Mouse (Mus musculus) neural tube, embryonic 14.5 days (tissue): ENCODE data around the gene Sufu. TPM values are rescaled to one million over a fixed set of nuclear protein-coding genes. Genes with fewer than 3 reads are reported as not detected.

Experiments
- ATAC-seq: fragments of 200-750 bp; cut with Nextera tagmentation; 2 replicates; pipeline ENCODE4 v1.8.0; 2017; ENCODE audit warnings: low read depth, mild to moderate bottlenecking, moderate TSS enrichment, moderate library complexity
- H3K27ac ChIP-seq: fragments of 300-500 bp; sonication (generic); 2 replicates; pipeline ENCODE4 v1.5.1; 2014; ENCODE audit warnings: low read depth, mild to moderate bottlenecking, control low read depth, low read length, moderate library complexity, mixed read lengths
- H3K27me3 ChIP-seq: fragments of 300-500 bp; sonication (generic); 2 replicates; pipeline ENCODE4 v1.6.1; 2014; ENCODE audit warnings: low read length; ENCODE audit not compliant: control insufficient read depth, insufficient read depth
- H3K36me3 ChIP-seq: fragments of 300-500 bp; sonication (generic); 2 replicates; pipeline ENCODE4 v1.6.1; 2014; ENCODE audit warnings: low read length, mixed read lengths; ENCODE audit not compliant: control insufficient read depth, insufficient read depth
- H3K4me1 ChIP-seq: fragments of 300-500 bp; sonication (generic); 2 replicates; pipeline ENCODE4 v1.6.1; 2014; ENCODE audit warnings: low read length; ENCODE audit not compliant: control insufficient read depth, insufficient read depth
- H3K4me2 ChIP-seq: fragments of 300-500 bp; sonication (generic); 2 replicates; pipeline ENCODE4 v1.6.1; 2014; ENCODE audit warnings: mild to moderate bottlenecking, low read depth, low read length, control low read depth
- H3K4me3 ChIP-seq: fragments of 300-500 bp; sonication (generic); 2 replicates; pipeline ENCODE4 v1.5.1; 2014; ENCODE audit warnings: low read depth, low read length, control low read depth, mixed read lengths
- H3K9ac ChIP-seq: fragments of 300-500 bp; sonication (generic); replicated peaks from 2 replicates; pipeline ENCODE4 v1.6.1; 2014; ENCODE audit warnings: low read depth, mild to moderate bottlenecking, control low read depth, low read length, mixed read lengths
- H3K9me3 ChIP-seq: fragments of 300-500 bp; sonication (generic); 2 replicates; pipeline ENCODE4 v1.6.1; 2016; ENCODE audit warnings: low read length; ENCODE audit not compliant: control insufficient read depth
- WGBS: fragments of 180-500 bp; shearing (Covaris S2); extraction: QIAGEN DNeasy Blood & Tissue Kit; methylation state at CpG from one replicate; pipeline ENCODE4 v1.1.7; 2014; 5-methylcytosine and 5-hydroxymethylcytosine counted together
- polyA plus RNA-seq: library from polyadenylated mRNA; unstranded; fragments of >200 nt; fragmentation: Nextera tagmentation; extraction: Ambion mirVana; gene quantifications from 2 replicates; pipeline ENCODE4 v1.2.1, GENCODE M21; 2014

Gene Sufu
- polyA plus RNA-seq, 1 experiment from 2014 or later: 20.2 TPM

DNA sequence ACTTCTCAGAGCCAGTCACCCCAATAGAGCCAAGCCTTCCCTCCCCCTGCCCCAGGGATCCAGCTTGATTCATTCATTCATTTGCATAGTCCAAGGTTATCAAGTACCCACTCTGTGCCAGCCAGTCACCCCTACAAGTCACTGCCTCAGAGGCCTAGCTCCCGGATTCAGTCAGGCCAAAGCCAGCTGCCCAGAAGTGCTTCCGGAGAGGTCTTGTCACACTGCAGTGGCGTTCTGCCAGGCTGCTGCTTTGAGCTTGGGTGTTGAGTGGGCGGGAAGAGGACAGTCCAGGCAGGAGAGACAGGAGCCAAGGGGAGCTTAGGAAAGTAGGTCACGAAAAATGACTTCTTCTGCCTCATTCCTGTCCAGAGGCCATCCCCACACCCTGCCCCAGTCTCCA, 87.8 kb downstream of the Sufu start:
- Histone ChIP-seq H3K4me3 (no peak overlapping the region), H3K36me3 (peaks cover 9% of the 10 kb centered on the region), H3K9me3 (no peaks in the 10 kb centered on the region), H3K4me2 (no peak overlapping the region), H3K4me1 (0 out of 2 replicates have a peak, but pooled peaks cover 7% of the 10 kb centered on the region), H3K9ac (no peak overlapping the region), H3K27me3 (no peaks in the 10 kb centered on the region), H3K27ac (peak overlapping the region; percentile 39; the same call in 1 of the 2 replicates)
- WGBS: 77% methylated on average over 5 of the region's 5 CpGs
- ATAC-seq: no peak

DNA sequence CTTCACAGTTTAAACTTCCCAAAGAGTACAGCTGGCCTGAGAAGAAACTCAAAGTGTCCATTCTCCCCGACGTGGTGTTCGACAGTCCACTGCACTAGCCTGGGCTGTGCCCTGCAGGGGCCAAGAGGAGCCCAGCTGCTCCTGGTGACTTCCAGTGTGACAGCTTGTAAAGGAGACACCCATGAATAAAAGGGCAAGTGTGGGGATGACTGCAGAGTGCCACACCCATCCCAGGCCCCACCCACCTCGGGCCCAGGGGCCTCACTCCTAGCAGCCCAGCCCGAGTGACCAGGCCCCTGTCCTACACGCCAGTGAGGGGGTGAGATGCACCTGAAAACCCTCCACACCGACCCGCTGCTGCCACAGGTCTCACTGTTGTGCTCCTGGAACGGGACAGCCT, 89.2 kb downstream of the Sufu start:
- no peak overlapping the region for H3K4me3 ChIP-seq
- H3K27me3 ChIP-seq: no peaks in the 10 kb centered on the region
- no peak for ATAC-seq
- H3K4me1 ChIP-seq: 0 out of 2 replicates have a peak, but pooled peaks cover 6% of the 10 kb centered on the region
- H3K27ac ChIP-seq: no peak overlapping the region
- no peaks in the 10 kb centered on the region for H3K9me3 ChIP-seq
- peaks cover 5% of the 10 kb centered on the region for H3K36me3 ChIP-seq
- 70% methylated on average over 9 of the region's 9 CpGs for WGBS
- H3K9ac ChIP-seq: no peak overlapping the region
- H3K4me2 ChIP-seq: no peak overlapping the region

DNA sequence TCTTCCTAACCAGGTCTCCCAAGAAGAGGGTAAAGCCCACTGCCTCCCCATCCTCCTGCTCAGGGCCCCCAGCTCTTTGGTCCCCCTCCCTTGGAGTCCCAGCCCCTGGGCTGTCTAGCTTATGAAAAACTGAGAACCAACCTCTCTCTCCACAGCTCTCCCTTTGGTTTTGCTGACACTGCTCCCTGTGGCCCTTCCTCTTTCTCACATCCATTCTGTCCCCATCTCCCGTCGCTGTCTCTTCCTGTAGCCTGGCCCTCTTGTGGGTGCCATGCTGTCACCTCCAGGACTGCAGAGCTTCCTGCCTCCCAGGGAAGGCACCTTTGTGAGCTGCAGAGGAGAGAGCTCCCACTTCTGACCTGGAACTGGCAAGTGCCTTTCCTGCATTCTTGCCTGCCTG, 90.0 kb downstream of the Sufu start:
- Histone ChIP-seq H3K9me3 (no peaks in the 10 kb centered on the region), H3K4me3 (no peak overlapping the region), H3K27ac (no peak overlapping the region), H3K36me3 (peaks cover 5% of the 10 kb centered on the region), H3K9ac (no peak overlapping the region), H3K27me3 (no peaks in the 10 kb centered on the region), H3K4me1 (0 out of 2 replicates have a peak, but pooled peaks cover 2% of the 10 kb centered on the region), H3K4me2 (no peak overlapping the region)
- 68% methylated on average over 2 of the region's 2 CpGs for WGBS
- ATAC-seq: no peak

DNA sequence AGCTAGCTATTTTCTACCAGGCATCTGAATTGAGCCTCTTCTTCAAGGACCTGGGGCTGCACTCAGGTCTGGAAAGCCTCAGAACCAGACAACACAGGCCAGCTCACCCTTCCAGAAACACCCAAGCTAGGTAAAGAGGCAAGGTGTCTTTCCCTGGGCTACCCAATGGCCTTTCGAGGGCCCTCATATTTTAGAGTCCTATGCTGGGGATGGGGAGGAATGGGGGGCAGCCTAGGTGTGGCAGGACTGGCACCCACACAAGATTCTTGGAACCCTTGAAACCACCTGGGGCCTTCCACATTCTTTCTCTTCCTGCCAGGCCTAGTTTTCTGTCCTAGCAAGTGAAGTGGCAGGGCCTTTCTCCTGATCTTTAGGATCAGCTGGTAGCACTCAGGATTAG, 92.8 kb downstream of the Sufu start:
- no peak overlapping the region for H3K27ac ChIP-seq
- peaks cover 3% of the 10 kb centered on the region for H3K36me3 ChIP-seq
- no peak overlapping the region for H3K4me3 ChIP-seq
- H3K4me2 ChIP-seq: no peak overlapping the region
- ATAC-seq: no peak
- 94% methylated on average over 1 of the region's 1 CpGs for WGBS
- H3K27me3 ChIP-seq: no peaks in the 10 kb centered on the region
- no peaks in the 10 kb centered on the region for H3K9me3 ChIP-seq
- H3K9ac ChIP-seq: no peak overlapping the region
- no peaks in the 10 kb centered on the region for H3K4me1 ChIP-seq

DNA sequence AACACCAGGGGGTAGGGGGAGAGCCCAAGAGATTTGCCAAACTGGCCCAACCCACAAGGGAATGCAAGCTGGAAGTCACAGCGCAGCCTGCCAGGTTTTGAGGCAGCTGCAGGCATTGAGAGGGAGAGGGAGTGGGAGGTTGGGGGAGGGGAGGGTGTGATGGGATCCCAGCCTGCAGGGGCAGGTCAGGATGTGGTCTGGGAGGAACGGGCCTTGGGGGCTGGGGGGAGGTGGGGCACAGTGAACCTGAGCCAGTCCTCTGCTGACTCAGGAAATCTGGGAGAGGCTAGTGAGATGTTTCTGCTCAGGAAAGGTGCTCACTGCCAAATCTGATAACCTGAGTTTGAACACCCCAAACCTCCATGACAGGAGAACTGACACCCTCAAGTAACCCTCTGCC, 93.9 kb downstream of the Sufu start:
- no peaks in the 10 kb centered on the region for H3K27me3 ChIP-seq
- no peak overlapping the region for H3K27ac ChIP-seq
- no peak overlapping the region for H3K4me3 ChIP-seq
- no peaks in the 10 kb centered on the region for H3K9me3 ChIP-seq
- 7% methylated on average over 2 of the region's 2 CpGs for WGBS
- no peak overlapping the region for H3K9ac ChIP-seq
- peaks cover 3% of the 10 kb centered on the region; the same call in 1 of the 2 replicates for H3K36me3 ChIP-seq
- no peaks in the 10 kb centered on the region for H3K4me1 ChIP-seq
- no peak for ATAC-seq
- no peak overlapping the region for H3K4me2 ChIP-seq

DNA sequence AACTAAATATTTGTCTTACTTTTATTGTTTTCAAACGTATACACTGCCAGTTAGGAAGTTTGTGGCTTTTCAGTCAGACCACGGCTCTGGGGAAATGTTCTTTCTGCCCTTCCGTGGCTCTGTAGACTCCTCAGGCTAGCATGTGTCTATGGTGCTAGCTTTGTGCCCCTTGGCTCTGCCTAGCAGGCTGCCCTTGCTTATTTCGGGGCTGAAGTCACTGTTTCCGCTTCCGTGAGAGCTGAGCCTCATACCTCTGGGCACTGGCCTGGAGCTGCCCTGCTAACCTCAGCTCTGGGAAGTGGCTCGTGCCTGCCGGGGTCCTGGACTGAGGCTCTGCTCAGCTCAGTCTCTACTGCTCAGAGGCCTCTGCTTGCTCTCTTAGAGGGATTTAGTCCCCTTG, 98.4 kb downstream of the Sufu start:
- H3K36me3 ChIP-seq: no peaks in the 10 kb centered on the region
- H3K9ac ChIP-seq: no peak overlapping the region
- H3K27me3 ChIP-seq: no peaks in the 10 kb centered on the region
- no peak overlapping the region for H3K27ac ChIP-seq
- H3K4me3 ChIP-seq: no peak overlapping the region
- H3K9me3 ChIP-seq: no peaks in the 10 kb centered on the region
- ATAC-seq: no peak
- 83% methylated on average over 8 of the region's 8 CpGs for WGBS
- no peak overlapping the region for H3K4me2 ChIP-seq
- peaks cover 3% of the 10 kb centered on the region; the same call in 1 of the 2 replicates for H3K4me1 ChIP-seq

DNA sequence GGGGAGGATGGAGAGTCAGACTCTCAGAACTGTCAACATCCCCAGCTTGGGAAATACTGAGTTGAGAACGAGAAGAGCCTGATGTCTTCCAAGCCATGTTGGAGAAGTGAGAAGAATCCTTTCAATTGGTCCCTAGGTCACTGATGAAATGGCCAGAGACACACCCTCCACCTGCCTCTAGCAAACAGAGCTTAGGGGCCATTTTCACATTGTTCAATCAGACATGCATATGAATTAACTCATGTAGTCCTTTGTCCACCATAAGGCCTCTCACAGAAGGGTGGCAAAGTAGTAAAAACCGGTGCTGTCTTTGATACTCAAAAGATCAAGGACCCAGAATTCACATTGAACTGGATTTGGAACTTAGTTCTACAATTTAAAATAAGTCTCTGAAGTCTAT, 100.5 kb downstream of the Sufu start:
- no peak overlapping the region for H3K9ac ChIP-seq

DNA sequence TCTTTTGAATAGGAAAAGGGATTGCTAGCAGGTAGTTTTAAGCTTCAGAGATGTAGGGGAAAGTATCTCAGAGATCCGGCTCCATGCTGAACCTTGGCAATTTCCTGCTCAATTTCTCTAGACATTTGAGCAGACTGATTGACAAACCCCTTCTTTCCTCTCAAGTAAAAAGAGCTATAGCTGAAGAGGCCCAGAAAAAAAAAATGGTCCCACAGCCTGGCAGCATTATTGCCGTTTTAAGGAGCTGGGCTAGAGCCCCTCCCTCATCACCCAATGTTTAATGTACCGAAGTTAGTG, 102.8 kb downstream of the Sufu start:
- no peaks in the 10 kb centered on the region for H3K36me3 ChIP-seq
- H3K9me3 ChIP-seq: no peaks in the 10 kb centered on the region
- H3K9ac ChIP-seq: no peak overlapping the region
- peak overlapping the region; percentile 76 for H3K27ac ChIP-seq
- WGBS: 1% methylated on average over 3 of the region's 3 CpGs
- H3K27me3 ChIP-seq: no peaks in the 10 kb centered on the region; the same call in 1 of the 2 replicates
- peaks cover 5% of the 10 kb centered on the region for H3K4me1 ChIP-seq
- peak overlapping the region; percentile 20; the same call in 1 of the 2 replicates for H3K4me3 ChIP-seq
- peak overlapping the region; percentile 41; the same call in 1 of the 2 replicates for H3K4me2 ChIP-seq
- no peak for ATAC-seq

More for the DNA sequence above, 100.5 kb downstream of the Sufu start:
- Histone ChIP-seq H3K36me3 (no peaks in the 10 kb centered on the region), H3K4me3 (no peak overlapping the region), H3K9me3 (no peaks in the 10 kb centered on the region), H3K4me1 (peaks cover 3% of the 10 kb centered on the region; the same call in 1 of the 2 replicates), H3K27ac (no peak overlapping the region), H3K4me2 (no peak overlapping the region), H3K27me3 (no peaks in the 10 kb centered on the region)
- no peak for ATAC-seq
- WGBS: 53% methylated on average over 2 of the region's 2 CpGs

DNA sequence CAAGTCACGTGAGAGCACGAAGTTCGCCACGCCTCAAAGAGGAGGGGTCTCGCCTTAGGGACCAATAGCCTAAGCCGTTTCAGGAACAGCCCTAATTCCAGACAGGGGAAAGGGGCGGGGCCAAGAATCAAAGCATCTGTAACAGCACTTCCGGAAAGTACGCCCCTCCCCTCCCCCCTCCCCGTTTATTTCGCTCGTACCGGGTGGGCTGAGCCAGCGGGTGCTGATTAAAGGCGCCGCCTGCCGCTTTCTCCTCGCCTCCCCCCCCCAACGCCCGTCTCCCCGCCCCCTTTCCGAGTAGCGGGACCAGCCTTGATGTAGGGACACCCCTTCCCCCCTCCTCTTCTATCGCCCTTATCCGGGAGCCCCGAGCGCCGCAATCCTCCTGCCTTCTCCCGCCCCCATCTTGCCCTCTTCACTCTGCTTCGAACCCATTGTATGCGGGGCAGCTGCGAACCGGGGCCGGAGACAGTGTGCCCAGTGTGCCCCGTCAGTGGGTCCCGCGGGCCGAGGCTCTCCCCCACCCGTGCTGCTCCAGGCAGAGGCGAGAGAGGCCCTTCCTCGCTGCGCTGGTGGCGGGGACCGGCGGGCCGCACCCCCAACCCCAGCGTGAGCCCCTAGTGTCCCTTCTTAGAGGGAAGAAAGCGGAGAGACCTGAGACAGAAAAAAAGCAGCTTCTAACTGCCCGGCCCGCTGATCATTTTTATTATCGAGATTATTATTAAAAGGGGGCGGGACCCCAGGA, 103.3 kb downstream of the Sufu start:
- H3K4me1 ChIP-seq: peaks cover 10% of the 10 kb centered on the region
- H3K4me3 ChIP-seq: peak overlapping the region; percentile 99
- H3K9ac ChIP-seq: peak overlapping the region; percentile 98
- WGBS: under 1% methylated on average over 43 of the region's 52 CpGs
- peak overlapping the region; percentile 97 for H3K4me2 ChIP-seq
- peak overlapping the region; percentile 100 for H3K27ac ChIP-seq
- H3K36me3 ChIP-seq: no peaks in the 10 kb centered on the region; the same call in 1 of the 2 replicates
- H3K9me3 ChIP-seq: no peaks in the 10 kb centered on the region
- no peaks in the 10 kb centered on the region; the same call in 1 of the 2 replicates for H3K27me3 ChIP-seq
- ATAC-seq: peak; percentile 88
